Comparison of ENCODE assay signal across 17 mouse cellular contexts in the genomic region with DNA sequence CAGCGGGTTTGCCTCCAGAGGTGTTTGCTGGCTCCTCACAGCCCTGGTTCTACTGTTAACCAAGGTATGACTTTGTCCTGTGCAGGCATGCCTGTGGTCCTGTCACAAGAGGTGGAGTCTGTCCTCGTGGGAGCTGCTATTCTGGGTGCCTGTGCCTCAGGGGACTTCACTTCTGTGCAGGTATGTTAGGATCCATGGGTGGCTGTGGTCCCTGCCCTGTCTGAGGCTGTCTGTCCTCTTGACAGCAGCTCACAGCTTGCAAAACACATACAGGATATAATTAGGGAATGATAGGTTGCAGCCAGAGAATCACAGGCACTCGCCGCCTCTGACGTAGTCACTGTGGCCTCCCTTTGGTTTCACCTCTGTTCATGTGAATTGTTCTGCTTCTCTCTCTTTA.
DNase-seq lines count a peak whose midpoint lies in the region; ATAC-seq and TF ChIP-seq lines count a peak whose summit lies in the region.
"Had no signal": no experiment of that assay in that cellular context is flagged by ENCODE, and none has a peak within 500 bp of the region (broad histone marks: within the 10 kb centered on the region; RNA-seq: fewer than 3 reads in every experiment).

No protein-coding gene starts in this region.

- H3K4me1 ChIP-seq in liver, embryonic 12.5 days = peaks cover 4% of the 10 kb centered on the region; the same call in 1 of the 2 replicates
- no peaks in the 10 kb centered on the region for H3K4me1 ChIP-seq in liver, embryonic 11.5 days (replicated peaks; ENCODE audit: control insufficient read depth, insufficient read depth, low read length)
- peaks cover 42% of the 10 kb centered on the region for H3K4me1 ChIP-seq in megakaryocyte, embryonic 14.5 days
- H3K4me1 ChIP-seq in hindbrain, embryonic 13.5 days (replicated peaks) = 0 out of 2 replicates have a peak, but pooled peaks cover 7% of the 10 kb centered on the region
- no peaks in the 10 kb centered on the region; the same call in 1 of the 2 replicates for H3K4me1 ChIP-seq in midbrain, postnatal 0 days (ENCODE audit: insufficient read depth, low read length)

- no peaks in the 10 kb centered on the region for H3K27me3 ChIP-seq in liver, embryonic 12.5 days (replicated peaks)
- H3K27me3 ChIP-seq in liver, embryonic 11.5 days (replicated peaks; ENCODE audit: control insufficient read depth, insufficient read depth, low read length) = no peaks in the 10 kb centered on the region
- no peaks in the 10 kb centered on the region for H3K27me3 ChIP-seq in megakaryocyte, embryonic 14.5 days (replicated peaks)
- no peaks in the 10 kb centered on the region for H3K27me3 ChIP-seq in hindbrain, embryonic 13.5 days
- H3K27me3 ChIP-seq in midbrain, postnatal 0 days (ENCODE audit: insufficient read depth, low read length) = no peaks in the 10 kb centered on the region
- H3K27me3 ChIP-seq: kidney, embryonic 15.5 days; limb, embryonic 13.5 days had no signal

- no peak overlapping the region for H3K9ac ChIP-seq in liver, embryonic 12.5 days
- no peak overlapping the region for H3K9ac ChIP-seq in liver, embryonic 11.5 days (ENCODE audit: low read depth, low read length)
- no peak overlapping the region for H3K9ac ChIP-seq in hindbrain, embryonic 13.5 days
- H3K9ac ChIP-seq in midbrain, postnatal 0 days (replicated peaks; ENCODE audit: low read length, poor library complexity, severe bottlenecking) = no peak overlapping the region
- H3K9ac ChIP-seq: kidney, embryonic 15.5 days; limb, embryonic 13.5 days had no signal

- DNase-seq in liver, embryonic 11.5 days (ENCODE audit: low spot score) = no peak
- no peak for DNase-seq in midbrain, postnatal 0 days (ENCODE audit: low spot score)
- DNase-seq: cerebellum, adult 9-11 months; gastrocnemius, postnatal 25 days; right cerebral cortex, adult 18-20 months; thymus, postnatal 4 days had no signal

- no peaks in the 10 kb centered on the region for H3K36me3 ChIP-seq in liver, embryonic 12.5 days
- H3K36me3 ChIP-seq in liver, embryonic 11.5 days (ENCODE audit: control insufficient read depth, insufficient read depth, low read length) = no peaks in the 10 kb centered on the region
- H3K36me3 ChIP-seq in megakaryocyte, embryonic 14.5 days (replicated peaks; ENCODE audit: low read length) = peaks cover 5% of the 10 kb centered on the region
- H3K36me3 ChIP-seq in hindbrain, embryonic 13.5 days = no peaks in the 10 kb centered on the region
- H3K36me3 ChIP-seq in midbrain, postnatal 0 days (ENCODE audit: insufficient read depth, low read length) = no peaks in the 10 kb centered on the region
- H3K36me3 ChIP-seq: G1E; hindbrain, embryonic 10.5 days; kidney, embryonic 15.5 days; limb, embryonic 13.5 days had no signal

- TF ChIP-seq CTCF in midbrain, postnatal 0 days (IDR thresholded peaks at IDR 0.05) = no peak

- no peak overlapping the region for H3K4me3 ChIP-seq in liver, embryonic 12.5 days
- H3K4me3 ChIP-seq in liver, embryonic 11.5 days (ENCODE audit: low read depth, low read length) = no peak overlapping the region
- peak overlapping the region; percentile 12 for H3K4me3 ChIP-seq in megakaryocyte, embryonic 14.5 days (replicated peaks)
- no peak overlapping the region for H3K4me3 ChIP-seq in hindbrain, embryonic 13.5 days
- no peak overlapping the region for H3K4me3 ChIP-seq in midbrain, postnatal 0 days (ENCODE audit: low read depth, low read length)
- H3K4me3 ChIP-seq: hindbrain, embryonic 10.5 days; kidney, embryonic 15.5 days; left cerebral cortex, adult 2 months; limb, embryonic 13.5 days had no signal

- 0 out of 2 replicates have a peak overlapping the region, but pooled peaks have one; percentile 45 for H3K27ac ChIP-seq in liver, embryonic 12.5 days
- H3K27ac ChIP-seq in liver, embryonic 11.5 days (ENCODE audit: low read depth, low read length) = no peak overlapping the region
- no peak overlapping the region for H3K27ac ChIP-seq in hindbrain, embryonic 13.5 days
- no peak overlapping the region for H3K27ac ChIP-seq in midbrain, postnatal 0 days (ENCODE audit: low read depth, low read length)
- H3K27ac ChIP-seq: hindbrain, embryonic 10.5 days; kidney, embryonic 15.5 days; left cerebral cortex, adult 2 months; limb, embryonic 13.5 days had no signal

- no peaks in the 10 kb centered on the region for H3K9me3 ChIP-seq in liver, embryonic 12.5 days (replicated peaks)
- H3K9me3 ChIP-seq in liver, embryonic 11.5 days (ENCODE audit: control insufficient read depth, low read length) = no peaks in the 10 kb centered on the region
- no peaks in the 10 kb centered on the region for H3K9me3 ChIP-seq in megakaryocyte, embryonic 14.5 days
- H3K9me3 ChIP-seq in hindbrain, embryonic 13.5 days = no peaks in the 10 kb centered on the region
- no peaks in the 10 kb centered on the region for H3K9me3 ChIP-seq in midbrain, postnatal 0 days (ENCODE audit: low read length)
- H3K9me3 ChIP-seq: hindbrain, embryonic 10.5 days; kidney, embryonic 15.5 days; limb, embryonic 13.5 days had no signal

- WGBS in liver, embryonic 12.5 days (ENCODE audit: insufficient replicate concordance) = 58% methylated on average over 5 of the region's 5 CpGs
- WGBS in liver, embryonic 11.5 days = 75% methylated on average over 5 of the region's 5 CpGs
- WGBS in hindbrain, embryonic 13.5 days = 88% methylated on average over 5 of the region's 5 CpGs
- WGBS in midbrain, postnatal 0 days = 88% methylated on average over 5 of the region's 5 CpGs

- H3K4me2 ChIP-seq in liver, embryonic 12.5 days = no peak overlapping the region
- no peak overlapping the region for H3K4me2 ChIP-seq in liver, embryonic 11.5 days
- no peak overlapping the region for H3K4me2 ChIP-seq in hindbrain, embryonic 13.5 days
- no peak overlapping the region for H3K4me2 ChIP-seq in midbrain, postnatal 0 days (ENCODE audit: low read depth, low read length, poor library complexity, severe bottlenecking)
- H3K4me2 ChIP-seq: kidney, embryonic 15.5 days; limb, embryonic 13.5 days had no signal

- no peak for ATAC-seq in liver, embryonic 12.5 days
- ATAC-seq in liver, embryonic 11.5 days (replicated peaks; ENCODE audit: low FRiP score) = no peak
- ATAC-seq in common myeloid progenitor, adult 5-6 weeks (replicated peaks; ENCODE audit: low read depth, poor library complexity, severe bottlenecking) = peak; percentile 33
- peak; percentile 43 for ATAC-seq in granulocyte monocyte progenitor cell, adult 5-6 weeks (replicated peaks; ENCODE audit: poor library complexity, severe bottlenecking)
- ATAC-seq in hindbrain, embryonic 13.5 days (ENCODE audit: low FRiP score) = no peak
- ATAC-seq in midbrain, postnatal 0 days (ENCODE audit: low FRiP score) = no peak
- no peak for ATAC-seq in frontal cortex, adult (ENCODE audit: low TSS enrichment)

Comparison
In these comparisons a context has a peak if more than half of its experiments do, and no peak if none do; other contexts are left out.
1. ATAC-seq: peak in common myeloid progenitor, adult 5-6 weeks (single experiment) and granulocyte monocyte progenitor cell, adult 5-6 weeks (single experiment); none in liver, embryonic 12.5 days (single experiment), liver, embryonic 11.5 days (single experiment), hindbrain, embryonic 13.5 days (single experiment), midbrain, postnatal 0 days (single experiment) and frontal cortex, adult (single experiment).